Mouse (Mus musculus) c-Kit-negative CD71-positive TER-119-positive erythroid progenitor cells, embryonic 14.5 days (primary cell): ENCODE measurements at regions not wholly inside any gene's neighbourhood (a gene's known extent, or its start where the extent isn't known, plus 50 kb on each side); places are given as distances from the start of the nearest gene placed in this dataset.

Source experiments
- DNase-seq: peaks from one replicate; pipeline ENCODE4 v3.0.0-alpha.2; 2013; ENCODE audit warnings: low read depth, low spot score

DNA sequence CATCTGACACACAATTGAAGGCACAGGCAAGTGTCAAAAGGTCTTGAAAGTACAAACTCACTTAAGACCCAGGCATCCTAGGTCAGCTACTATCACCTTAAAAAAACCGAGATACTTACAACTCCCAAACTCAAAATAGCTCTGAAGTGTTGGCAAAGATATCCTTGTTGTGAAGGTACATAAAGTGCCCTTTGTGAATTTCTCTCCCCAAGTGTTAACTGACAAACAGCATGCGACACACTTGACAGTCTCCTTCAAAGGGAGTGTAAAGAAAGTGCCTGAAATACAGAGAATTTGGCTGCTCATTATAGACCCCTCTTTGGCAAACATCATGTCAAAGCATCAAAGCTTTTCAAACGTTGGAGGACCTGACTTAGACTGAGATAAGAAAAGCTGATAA, 2634.2 kb downstream of the 9330182O14Rik start:
- DNase-seq = no peak

DNA sequence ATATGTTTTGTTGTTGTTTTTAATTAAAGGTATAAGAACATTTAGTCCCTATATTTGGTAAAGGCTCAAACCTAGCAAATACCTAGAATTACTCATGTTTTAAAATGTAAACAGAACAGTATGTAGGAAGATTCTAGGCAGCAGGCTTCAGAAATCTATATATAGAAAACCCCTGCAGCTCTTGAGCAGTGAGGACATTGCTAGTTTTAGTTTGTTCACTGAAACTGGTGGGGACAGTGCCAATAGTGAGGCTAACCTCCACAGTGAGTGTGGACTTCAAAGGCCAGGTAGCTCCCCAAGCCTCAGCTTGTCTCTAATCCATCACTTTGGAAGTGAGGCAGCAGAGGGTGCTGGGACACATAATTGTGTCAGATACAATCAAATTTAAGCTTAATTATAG, 2645.7 kb downstream of the 9330182O14Rik start:
- DNase-seq = no peak

DNA sequence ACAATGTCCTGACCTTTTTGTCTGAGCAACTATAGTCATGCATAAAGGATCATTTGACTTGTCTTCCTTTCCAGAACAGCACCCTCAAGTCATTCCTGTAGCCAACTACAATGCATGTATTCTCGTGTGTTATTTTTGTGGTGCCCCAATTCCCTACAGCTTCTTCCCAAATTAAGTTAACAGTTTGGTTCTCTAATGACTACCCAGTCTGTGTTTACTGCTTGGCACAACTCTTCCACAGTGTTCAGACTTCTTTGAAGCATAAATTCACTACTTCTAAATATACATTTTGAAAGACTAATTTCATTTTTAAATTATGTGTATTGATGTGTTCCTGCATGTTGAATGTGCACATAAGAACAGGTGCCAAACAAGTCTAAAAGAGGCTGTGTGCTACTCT, 2667.1 kb downstream of the 9330182O14Rik start:
- no peak for DNase-seq

DNA sequence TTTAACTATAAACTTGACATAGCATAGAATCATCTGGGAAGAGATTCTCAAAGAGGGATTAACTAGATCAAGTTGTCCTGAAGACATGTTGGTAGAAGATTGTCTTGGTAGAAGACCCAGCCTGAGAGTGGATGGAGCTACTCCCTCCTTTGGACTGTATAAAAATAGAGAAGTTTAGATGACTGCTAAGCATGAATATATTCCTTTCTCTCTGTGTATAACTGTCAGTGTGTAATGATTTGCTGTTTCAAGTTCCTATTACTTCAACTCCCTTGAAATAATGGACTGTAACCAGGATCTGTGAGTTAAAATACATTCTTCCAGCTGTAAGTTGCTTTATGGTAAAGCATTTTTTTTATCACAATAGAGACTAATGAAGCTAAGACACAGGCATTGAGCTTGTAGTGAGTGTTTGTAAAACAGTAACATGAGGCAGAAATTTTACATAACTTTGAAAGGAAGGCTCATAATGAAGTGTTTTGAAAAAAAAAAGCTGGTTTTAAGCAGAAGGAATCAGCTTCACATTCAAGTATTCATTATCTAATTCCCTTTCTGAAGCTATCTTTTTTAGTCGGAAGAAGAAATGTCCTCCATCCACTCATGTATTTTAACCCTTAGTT, 2676.8 kb downstream of the 9330182O14Rik start:
- DNase-seq = no peak

DNA sequence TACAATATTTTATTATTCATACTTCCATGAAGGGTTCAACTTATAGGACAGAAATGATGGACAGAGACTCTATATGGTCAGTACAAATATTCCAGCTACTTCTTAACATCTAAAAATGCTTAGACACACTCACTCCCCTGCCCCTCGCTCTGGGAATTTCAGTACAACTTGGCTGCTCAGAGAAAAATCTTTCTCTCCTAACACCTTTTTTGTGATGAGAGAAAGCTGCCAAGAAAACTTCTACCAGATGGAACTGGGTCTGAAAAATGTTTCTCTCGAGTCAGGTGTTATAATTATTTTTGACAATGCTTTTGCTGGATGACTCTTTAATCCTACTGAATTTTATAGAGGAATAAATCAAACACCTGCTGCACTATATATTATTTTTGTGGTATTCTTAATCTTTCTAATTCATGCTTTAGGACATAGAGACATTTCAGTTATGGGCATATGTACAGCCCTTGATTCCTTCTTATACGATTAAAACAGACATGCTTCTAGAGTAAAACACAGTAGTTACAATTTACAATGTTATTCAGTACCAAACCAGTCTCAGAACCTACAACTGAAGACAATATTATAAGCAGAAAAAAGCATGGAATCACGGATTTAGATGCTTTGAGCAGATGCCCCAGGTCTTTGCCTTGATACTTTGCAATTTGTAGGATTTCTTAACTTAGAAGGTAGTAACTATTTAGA, 2681.0 kb downstream of the 9330182O14Rik start:
- DNase-seq = no peak

DNA sequence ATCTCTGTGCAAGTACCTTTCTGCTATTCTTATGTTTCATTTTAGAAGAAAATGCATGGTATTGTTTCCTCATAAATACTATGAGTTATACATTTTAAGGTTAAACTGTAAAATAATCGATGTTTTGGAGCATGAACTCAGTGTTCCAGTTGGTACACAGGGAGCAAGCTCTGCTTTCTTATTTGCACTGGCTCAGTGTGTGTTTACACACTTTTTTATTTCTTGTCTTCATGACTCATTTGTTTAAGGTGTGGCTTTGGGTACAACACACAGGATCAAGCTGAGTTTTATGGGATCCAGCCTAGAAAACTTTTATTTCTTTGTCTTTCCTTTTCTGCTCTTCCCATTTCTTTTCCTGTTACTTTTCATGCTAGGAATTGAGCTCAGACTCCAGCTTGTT, 2704.7 kb downstream of the 9330182O14Rik start:
- DNase-seq = no peak

DNA sequence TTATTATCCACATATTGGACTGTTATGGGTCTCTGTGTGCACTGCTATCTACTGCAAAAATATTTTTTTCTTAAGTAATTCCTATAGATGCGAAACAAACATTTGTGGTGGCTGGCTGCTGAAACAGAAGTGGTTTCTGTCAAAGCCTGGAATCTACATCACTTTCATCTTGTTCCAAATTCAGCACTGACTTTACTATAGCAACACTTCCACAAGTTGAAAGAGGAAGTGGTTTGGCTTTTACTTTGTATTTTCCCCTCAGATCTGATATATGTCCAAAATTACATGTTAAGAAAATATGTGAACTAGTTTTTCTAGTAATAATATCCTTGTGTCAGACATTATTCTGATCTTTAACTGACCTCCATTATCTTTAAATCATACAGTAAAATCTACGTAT, 2715.8 kb downstream of the 9330182O14Rik start:
- no peak for DNase-seq

DNA sequence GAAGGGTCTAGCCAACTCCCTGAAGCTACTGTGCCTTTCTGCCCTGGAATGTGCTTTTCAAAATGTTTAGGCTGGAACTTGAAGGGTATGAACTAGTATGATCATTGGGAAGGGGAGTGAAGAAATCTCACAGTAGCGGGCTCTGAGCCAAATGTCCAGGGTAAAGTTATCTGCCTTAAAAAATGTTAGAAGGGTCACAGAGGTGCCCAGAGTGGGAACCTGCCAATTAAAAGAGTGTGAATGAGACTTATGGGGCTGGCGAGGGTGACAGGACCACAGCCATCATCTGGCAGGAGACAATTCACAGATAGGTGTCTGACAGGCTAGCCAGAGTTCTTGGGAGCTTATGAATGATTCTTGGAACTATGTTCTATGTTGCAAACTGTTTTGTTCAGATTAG, 2738.3 kb downstream of the 9330182O14Rik start:
- no peak for DNase-seq

DNA sequence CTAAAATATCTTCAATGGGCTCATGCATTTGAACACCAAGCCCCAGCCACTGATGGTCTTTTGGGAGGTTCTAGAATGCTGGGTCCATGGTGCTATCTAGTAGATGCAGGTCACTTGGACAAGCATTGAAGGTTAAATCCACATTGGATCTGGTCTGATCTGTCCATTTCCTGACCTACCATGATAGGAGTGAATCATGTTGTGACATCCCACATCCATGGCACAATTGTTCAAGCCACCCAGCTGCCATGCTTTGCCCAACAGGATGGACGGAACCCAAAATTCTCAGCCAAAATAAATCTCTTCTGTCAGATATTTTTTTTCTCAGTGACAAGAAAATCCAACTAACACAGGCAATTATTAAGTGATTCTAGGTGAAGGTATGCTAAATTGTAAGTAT, 2760.4 kb downstream of the 9330182O14Rik start:
- no peak for DNase-seq

DNA sequence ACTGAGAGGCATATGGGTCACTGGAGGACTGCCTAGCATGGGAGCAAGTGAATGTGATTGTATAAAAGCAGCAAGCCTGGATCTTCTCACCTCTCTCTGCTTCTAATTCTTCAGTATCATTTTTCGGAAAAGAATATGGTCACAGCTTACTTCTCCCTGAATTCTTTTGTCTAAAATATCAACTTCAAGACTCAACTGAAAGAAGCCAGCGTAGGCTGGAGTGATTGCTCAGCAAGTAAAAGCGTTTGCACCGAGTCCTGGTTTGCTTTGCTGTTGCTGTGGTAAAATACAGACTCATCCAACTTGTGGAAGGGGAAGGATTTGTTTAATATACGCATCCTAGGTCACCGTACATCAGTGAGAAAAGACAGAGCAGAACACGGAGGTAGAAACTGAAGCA, 2765.9 kb downstream of the 9330182O14Rik start:
- DNase-seq = no peak

DNA sequence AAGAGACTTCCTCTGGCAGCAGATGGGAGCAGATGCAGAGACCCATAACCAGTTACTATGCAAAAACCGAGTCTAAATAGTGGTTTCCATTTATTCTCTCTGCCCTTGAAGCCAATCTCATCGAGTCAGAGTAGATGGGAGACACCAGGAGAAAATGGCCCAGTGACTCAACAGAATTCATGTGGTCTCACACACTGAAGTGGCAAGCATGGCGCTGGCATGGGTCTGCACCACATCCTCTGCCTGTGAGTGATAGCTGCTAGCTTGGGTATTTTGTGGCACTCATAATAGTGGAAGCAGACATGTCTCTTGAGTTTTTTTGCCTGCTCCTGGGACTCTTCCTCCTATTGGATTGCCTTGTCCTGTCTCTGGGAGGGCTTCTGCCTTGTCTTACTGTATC, 2767.6 kb downstream of the 9330182O14Rik start:
- no peak for DNase-seq

DNA sequence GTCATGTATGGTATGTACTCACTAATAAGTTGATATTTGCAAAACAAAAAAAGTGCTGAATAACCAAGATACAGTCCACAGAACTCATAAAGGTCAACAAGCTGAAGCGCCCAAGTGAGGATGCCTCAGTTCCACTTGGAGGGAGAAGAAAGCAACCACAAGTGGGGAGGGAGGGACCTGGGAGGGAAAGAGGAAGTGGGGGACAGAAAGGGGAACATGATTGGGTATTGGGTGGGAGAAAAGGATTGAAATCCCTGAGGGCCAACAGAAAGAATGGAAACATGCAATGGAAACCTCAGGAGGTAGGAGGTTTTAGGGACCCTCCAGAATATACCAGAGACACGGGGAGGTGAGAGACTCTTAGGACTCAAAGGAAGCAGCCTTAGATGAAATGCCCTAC, 2777.2 kb downstream of the 9330182O14Rik start:
- DNase-seq = no peak

DNA sequence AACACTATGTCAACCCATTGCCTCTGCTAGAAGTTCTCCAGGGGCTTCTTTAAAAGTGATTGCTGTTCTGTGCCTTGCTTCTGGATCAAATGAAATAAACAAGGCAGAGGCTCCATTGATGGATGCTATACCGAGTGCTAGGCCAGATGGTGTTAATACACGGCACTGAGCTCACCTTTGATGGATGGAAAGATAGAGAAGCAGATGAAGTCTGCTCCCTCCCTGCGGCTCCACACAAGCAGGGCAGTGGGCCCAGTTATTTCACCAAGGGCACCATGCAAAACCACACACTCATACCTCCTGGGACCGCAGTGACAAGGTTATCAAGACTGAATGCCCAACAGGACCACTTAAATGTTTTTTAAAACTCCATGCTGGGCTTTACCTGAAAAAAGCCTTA, 2778.7 kb downstream of the 9330182O14Rik start:
- DNase-seq = no peak

DNA sequence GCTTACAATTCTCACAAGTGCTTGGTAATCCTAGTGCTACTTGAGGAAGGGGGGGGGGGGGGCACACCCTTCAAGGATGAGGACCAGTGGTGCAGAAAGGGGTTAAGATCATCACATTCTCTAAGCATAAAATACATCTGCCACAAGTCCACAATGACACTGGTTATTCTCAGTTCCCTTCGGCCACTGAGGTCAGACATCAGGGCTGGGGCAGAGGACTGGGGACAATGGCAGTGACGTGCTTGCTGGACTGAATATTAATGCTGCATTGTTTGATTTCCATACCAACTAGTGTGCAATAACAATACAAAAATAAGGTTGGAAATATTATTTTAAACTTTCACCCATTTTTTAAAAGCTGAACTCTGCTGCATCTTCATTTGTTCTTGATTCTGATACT, 2779.1 kb downstream of the 9330182O14Rik start:
- no peak for DNase-seq

DNA sequence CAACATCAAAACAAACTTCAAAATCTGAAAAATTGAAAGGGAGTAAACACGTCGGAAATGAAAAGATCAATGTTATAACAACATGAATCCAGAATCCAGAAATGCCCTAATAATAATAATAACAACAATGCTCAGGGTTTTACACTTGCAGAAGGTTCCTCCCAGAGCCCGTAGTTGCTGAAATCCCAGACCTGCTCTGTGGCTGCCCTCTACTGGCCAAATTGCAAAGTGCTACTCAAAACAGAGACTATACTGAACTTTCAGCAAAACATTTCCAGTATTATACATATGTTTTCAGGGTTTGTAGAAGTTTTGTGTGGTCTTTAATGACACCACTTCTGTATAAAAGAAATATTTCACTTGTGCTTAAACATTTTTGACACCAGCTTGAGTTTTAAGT, 2779.9 kb downstream of the 9330182O14Rik start:
- DNase-seq = peak; percentile 1

DNA sequence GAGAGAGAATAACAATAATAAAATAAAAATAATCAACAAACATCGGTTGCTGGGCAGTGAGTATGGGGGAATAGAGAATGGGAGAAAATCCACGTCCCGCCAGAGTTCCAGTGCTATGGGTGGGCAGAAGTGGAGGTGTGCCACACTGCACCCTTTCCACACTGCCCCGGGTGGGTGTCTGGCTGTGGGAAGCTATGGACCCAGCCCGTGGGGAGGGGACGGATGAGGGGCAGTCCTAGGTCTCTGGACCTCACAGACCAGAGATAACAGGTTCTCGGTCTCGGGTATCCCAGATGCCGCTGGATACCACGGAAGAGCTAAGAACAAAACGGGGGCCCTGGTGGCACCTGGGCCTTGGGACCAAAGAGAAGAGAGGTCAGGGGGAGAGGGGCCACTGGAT, 2781.0 kb downstream of the 9330182O14Rik start:
- DNase-seq = no peak

DNA sequence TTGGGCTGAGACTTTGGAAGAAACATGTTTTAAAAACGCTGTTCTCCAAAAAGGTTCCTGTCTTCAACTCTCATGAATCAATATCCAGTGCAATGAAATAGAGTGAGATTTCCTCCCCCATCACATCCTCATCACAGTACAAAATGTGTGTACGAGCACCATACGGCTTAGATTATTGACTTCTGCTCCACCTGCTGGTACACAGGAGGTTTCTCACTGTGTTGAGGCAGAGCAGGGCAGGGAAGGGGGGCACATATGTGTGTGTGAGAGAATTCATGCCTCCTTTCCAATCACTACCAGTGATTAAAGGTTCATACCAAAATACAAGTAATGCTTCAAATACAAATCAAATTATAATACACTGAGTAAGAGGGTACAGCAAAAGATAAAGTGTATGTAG, 2787.5 kb downstream of the 9330182O14Rik start:
- DNase-seq = no peak

DNA sequence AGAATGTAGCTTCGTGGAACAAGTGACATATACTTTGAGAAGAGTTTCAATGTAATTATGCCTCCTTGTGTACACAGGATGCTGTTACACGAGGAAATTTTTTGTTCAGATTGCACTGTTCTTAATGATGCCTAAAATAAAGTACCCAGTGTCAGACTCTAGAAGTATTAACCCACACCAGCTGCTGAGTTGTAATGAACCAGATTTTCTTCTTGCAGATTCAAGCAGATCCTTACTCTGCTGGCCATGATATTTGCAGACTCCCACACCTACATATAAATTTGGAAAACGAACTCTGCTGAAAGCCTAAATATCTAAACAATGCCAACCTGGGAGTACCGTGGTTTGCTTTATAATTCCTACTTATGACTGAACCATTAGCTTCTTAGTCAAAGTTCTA, 2794.2 kb downstream of the 9330182O14Rik start:
- no peak for DNase-seq

DNA sequence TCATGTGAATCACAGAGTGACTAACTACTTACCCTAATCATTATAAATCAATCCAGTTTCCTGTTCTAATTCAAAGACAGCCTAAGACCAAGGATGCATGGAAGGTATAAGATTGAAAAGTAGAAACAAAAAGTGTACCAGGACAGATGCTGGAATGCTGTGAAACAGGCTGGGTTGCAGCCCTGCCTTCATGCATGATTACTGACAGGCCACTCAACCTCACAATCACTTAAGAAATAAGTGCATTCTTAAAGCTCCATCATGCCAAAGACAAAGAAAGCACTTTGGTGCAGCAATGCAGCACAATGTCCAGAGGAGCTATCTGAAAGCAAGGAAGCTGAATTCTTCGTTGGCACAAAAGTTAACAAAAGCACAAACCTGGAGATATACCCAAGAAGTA, 2810.4 kb downstream of the 9330182O14Rik start:
- DNase-seq = no peak

DNA sequence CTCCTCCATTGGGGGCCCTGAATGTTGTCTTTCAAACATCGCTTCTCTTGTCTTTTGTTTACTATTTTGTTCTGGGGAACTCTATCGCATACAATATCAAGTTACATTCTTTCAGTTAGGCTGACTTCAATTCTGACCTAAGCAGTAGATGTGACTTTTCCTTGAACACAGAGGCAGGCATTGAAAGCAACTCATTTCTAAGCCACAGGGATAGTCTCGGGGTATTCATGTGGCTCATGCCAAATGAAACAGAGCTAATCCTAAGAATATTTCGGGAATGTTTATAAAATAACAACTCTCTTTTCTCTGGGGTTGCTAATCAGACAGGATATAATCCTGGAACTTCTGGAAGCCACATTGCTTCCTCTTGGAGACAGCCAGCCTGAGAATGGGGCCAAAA, 2821.0 kb downstream of the 9330182O14Rik start:
- no peak for DNase-seq

DNA sequence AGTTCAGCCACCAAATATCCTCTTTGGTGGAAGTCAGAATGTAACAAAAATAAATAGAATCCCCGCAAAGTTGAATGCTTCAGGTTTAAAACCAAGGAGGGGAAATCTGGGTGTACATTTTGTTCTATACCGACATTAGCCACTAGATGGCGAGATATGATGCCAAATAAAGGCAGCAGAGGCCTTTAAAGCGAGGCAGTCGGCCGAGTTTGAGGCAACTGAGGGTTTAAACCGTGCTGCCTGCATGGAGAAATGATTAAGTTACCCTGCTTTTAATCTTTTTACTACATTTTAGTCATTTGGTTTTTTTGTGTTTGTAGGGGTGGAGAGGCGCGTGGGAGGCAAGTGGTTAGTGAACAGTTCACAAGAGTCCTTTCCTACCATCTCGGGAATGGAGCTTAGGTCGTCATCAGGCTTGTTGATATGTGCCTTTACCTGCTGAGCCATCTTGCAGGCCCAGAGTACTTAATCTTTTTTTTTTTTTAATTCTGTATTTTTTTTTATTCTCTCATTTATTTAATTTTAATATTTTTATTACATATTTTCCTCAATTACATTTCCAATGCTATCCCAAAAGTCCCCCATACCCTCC, 2828.7 kb downstream of the 9330182O14Rik start:
- DNase-seq = peak; percentile 5

DNA sequence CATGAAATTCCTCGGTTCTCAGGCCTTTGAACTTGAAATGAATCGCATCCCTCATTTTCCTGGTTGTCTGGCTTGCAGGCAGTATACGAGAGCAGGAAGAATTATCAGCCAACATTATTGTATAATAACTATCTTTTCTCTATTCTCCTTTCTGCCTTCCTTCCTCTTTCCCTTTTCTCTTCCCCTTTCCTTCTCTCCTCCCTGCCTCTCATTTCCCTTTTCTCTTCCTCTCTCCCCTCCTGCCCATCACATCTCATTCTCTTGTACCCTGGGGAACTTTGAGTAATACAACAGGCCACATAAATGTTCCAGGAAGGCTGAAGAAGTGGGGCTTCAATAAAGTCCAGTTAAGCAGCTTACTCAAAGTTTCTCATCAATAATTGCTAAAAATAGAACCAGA, 2831.1 kb downstream of the 9330182O14Rik start:
- no peak for DNase-seq
